Mouse (Mus musculus): ENCODE measurements around the gene Krt90.
"Not testable (repeated sequence)": the region's sequence is repeated elsewhere in the genome, so short reads cannot be mapped to it uniquely, and the experiment has no call there.

DNA sequence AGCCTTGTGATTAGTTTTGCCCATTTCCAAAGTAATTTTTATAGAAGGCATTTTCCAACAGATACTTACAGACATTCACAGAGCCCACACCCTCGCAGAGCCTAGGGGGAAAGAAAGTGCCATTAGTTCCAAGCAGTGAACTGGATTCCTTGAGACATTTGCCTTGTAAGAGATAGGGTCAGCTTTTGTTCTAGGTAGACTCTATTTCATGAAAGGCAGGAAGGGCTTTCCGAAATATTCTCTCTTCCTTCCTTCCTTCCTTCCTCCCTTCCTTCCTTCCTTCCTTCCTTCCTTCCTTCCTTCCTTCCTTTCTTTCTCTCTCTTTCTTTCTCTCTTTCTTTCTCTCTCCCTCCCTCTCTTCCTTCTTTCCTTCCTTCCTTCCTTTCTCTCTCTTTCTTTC lies 45.6 kb downstream of the Krt90 start, which contains the start of gene Gm49425:
- not testable (repeated sequence) for TF ChIP-seq CTCF (IDR thresholded peaks at IDR 0.05; ENCODE audit: low read depth); EP300 (optimal IDR thresholded peaks at IDR 0.05)

All from stomach, postnatal 0 days (tissue).